Mouse (Mus musculus): ENCODE results near the gene Tas2r130. TPM values are rescaled to one million over a fixed set of nuclear protein-coding genes. Genes with fewer than 3 reads are reported as not detected.
"Not testable (repeated sequence)": the region's sequence is repeated elsewhere in the genome, so short reads cannot be mapped to it uniquely, and the experiment has no call there.

Gene Tas2r130
- not detected in 2 replicates for polyA plus RNA-seq (2015; fragmentation: Nextera tagmentation; extraction: Ambion mirVana)

GRCm38 (mm10) chr6:131630812-131631211 lies at the start of gene Tas2r130:
TSS of gene Tas2r130 (minus strand) at chr6:131630912.
- Histone ChIP-seq H3K9ac (no peak within 1 kb of the TSS), H3K27me3 (no peaks in the 10 kb centered on the region), H3K9me3 (replicated peaks) (no peaks in the 10 kb centered on the region), H3K4me2 (no peak within 1 kb of the TSS), H3K4me3 (replicated peaks) (no peak within 1 kb of the TSS), H3K27ac (no peak within 1 kb of the TSS), H3K4me1 (no peaks in the 10 kb centered on the region), H3K36me3 (no peaks in the 10 kb centered on the region)
- 86% methylated on average over 3 of the region's 3 CpGs for WGBS
- ATAC-seq (replicated peaks; ENCODE audit: low FRiP score), result no peak

GRCm38 (mm10) chr6:131678786-131679185 lies 48.1 kb upstream of the Tas2r130 start, which contains the start of gene Tas2r106:
TSS of gene Tas2r106 (minus strand) at chr6:131678886.
- Histone ChIP-seq H3K36me3 (no peaks in the 10 kb centered on the region), H3K9me3 (replicated peaks) (peaks cover 3% of the 10 kb centered on the region; the same call in 1 of the 2 replicates), H3K4me3 (replicated peaks) (no peak within 1 kb of the TSS), H3K9ac (no peak within 1 kb of the TSS), H3K27ac (no peak within 1 kb of the TSS), H3K27me3 (no peaks in the 10 kb centered on the region), H3K4me1 (no peaks in the 10 kb centered on the region), H3K4me2 (no peak within 1 kb of the TSS)
- ATAC-seq (replicated peaks; ENCODE audit: low FRiP score), result no peak
- WGBS, result 74% methylated on average over 3 of the region's 3 CpGs

DNA sequence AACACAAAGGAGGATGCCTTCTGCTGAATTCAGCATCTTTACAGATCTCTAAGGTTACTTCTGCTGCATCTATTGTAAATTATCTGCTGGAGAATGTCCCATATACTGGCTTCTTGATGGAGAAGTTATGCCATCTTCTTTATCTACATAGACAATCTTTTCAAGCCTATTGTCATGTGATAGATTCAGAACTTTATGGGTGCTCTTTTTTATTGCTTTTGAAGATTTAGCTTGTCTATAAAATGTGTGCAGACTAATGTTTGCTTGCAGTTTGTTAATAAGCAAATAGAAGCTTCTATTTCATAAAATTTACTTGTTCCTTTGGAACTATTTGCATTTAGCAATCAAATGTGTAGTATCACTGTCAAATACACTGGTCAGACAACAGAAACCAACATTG lies 29.3 kb upstream of the Tas2r130 start, which contains the start of gene Tas2r107:
Tas2r107 (minus strand) TSS at position 101 of the 400 bp plus-strand sequence.
- Histone ChIP-seq H3K4me2 (no peak within 1 kb of the TSS), H3K27ac (no peak within 1 kb of the TSS), H3K9me3 (replicated peaks) (no peaks in the 10 kb centered on the region), H3K9ac (no peak within 1 kb of the TSS), H3K36me3 (no peaks in the 10 kb centered on the region), H3K27me3 (no peaks in the 10 kb centered on the region), H3K4me1 (no peaks in the 10 kb centered on the region), H3K4me3 (replicated peaks) (no peak within 1 kb of the TSS)
- no peak for ATAC-seq (replicated peaks; ENCODE audit: low FRiP score)

DNA sequence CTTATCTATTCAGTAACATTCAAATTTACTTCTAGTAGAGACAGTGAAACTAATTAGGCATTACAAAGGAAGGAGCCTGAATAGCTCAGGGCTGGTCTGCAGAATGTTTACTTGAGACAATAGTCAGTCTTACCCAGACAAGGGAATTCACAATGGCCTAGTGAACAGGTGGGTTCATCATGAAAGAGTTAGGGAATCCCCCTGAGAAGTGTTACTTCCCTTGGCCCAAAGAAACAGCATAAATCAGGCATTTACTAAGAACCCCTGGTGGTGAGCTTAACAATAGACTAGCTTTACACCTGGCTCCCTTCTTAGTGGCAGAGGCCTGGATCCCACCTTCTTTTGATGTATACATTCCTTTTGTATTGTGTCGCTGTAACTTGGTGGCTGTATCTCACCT lies 20.8 kb downstream of the Tas2r130 start:
- H3K36me3 ChIP-seq; H3K4me3 ChIP-seq (replicated peaks); H3K4me1 ChIP-seq; H3K4me2 ChIP-seq; ATAC-seq (replicated peaks; ENCODE audit: low FRiP score); H3K9ac ChIP-seq; H3K9me3 ChIP-seq (replicated peaks); H3K27me3 ChIP-seq; H3K27ac ChIP-seq: not testable (repeated sequence)
- 91% methylated on average over 1 of the region's 1 CpGs for WGBS

DNA sequence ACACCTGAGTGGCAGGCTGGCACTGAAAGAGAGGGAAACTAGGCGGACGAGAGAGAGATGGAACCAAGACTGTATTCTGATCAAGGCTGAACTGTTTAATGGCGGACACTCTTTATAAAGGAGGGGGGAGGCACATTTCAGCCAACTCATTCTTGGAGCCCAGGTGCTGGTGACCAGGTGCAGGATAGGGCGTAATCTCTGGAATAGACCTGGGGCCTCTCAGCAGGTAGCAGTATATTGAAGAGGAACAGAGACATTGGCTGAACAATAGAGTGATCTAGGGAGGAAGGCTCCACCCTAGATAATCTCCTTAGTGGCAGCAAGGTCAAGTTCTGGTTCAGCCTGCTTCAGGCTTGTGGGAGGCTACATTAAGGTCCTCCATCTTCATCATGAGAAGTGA lies 25.9 kb downstream of the Tas2r130 start:
- H3K27me3 ChIP-seq, result no peaks in the 10 kb centered on the region
- no peak overlapping the region for H3K4me2 ChIP-seq
- no peak for ATAC-seq (replicated peaks; ENCODE audit: low FRiP score)
- no peaks in the 10 kb centered on the region for H3K4me1 ChIP-seq
- WGBS, result 86% methylated on average over 4 of the region's 4 CpGs
- no peak overlapping the region for H3K9ac ChIP-seq
- peaks cover 3% of the 10 kb centered on the region; the same call in 1 of the 2 replicates for H3K9me3 ChIP-seq (replicated peaks)
- H3K4me3 ChIP-seq (replicated peaks), result no peak overlapping the region
- no peaks in the 10 kb centered on the region for H3K36me3 ChIP-seq
- no peak overlapping the region for H3K27ac ChIP-seq

Other genes starting within 250 kb of the Tas2r130 start
- gene Ybx3, start 242.4 kb downstream of the Tas2r130 start, polyA plus RNA-seq (2015; fragmentation: Nextera tagmentation; extraction: Ambion mirVana), result 50.3 and 62.9 TPM in 2 replicates
- gene 5430401F13Rik, start 144.5 kb downstream of the Tas2r130 start, polyA plus RNA-seq (2015; fragmentation: Nextera tagmentation; extraction: Ambion mirVana), result not detected in 2 replicates
- not detected in 2 replicates for gene Gm6619, start 144.5 kb downstream of the Tas2r130 start, polyA plus RNA-seq (2015; fragmentation: Nextera tagmentation; extraction: Ambion mirVana)
- gene Tas2r107, start 29.2 kb upstream of the Tas2r130 start, polyA plus RNA-seq (2015; fragmentation: Nextera tagmentation; extraction: Ambion mirVana), result not detected in 2 replicates
- not detected in 2 replicates for gene Tas2r106, start 48.0 kb upstream of the Tas2r130 start, polyA plus RNA-seq (2015; fragmentation: Nextera tagmentation; extraction: Ambion mirVana)
- gene Tas2r104, start 54.8 kb upstream of the Tas2r130 start, polyA plus RNA-seq (2015; fragmentation: Nextera tagmentation; extraction: Ambion mirVana), result not detected in 2 replicates
- not detected in 2 replicates for gene Tas2r105, start 56.6 kb upstream of the Tas2r130 start, polyA plus RNA-seq (2015; fragmentation: Nextera tagmentation; extraction: Ambion mirVana)
- not detected in 2 replicates for gene Tas2r114, start 59.2 kb upstream of the Tas2r130 start, polyA plus RNA-seq (2015; fragmentation: Nextera tagmentation; extraction: Ambion mirVana)